Mouse (Mus musculus) cerebellum, adult (tissue): ENCODE measurements around the gene Spa17.

Experiments used
- ATAC-seq: cut with Nextera tagmentation; 2 replicates; pipeline ENCODE4 v1.9.2; 2017; ENCODE audit warnings: mild to moderate bottlenecking, moderate library complexity, mixed read lengths; ENCODE audit not compliant: insufficient number of reproducible peaks, low FRiP score, low TSS enrichment

The Spa17 gene

GRCm38 (mm10) chr9:37567892-37568604 is 45.5 kb downstream of the Spa17 start:
- ATAC-seq, result no peak

DNA sequence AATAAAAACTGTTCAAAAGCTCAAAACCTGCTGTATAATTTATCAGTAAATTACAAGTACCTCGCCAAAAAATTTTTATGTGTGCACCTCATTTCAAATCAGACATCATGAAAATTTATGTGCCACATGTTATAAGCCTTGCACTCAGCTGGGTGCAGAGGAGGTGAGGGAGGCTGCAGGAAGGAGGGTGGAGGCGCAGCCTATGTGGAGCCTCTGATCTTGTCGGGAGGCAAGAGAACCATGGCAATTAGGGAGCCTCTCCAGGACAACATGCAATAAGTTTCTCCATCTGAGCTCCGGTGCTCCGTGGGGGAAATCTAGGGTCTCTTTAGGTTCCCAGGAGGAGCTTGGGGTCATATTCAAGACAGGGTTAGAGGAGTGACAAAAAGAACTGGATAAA is 46.1 kb downstream of the Spa17 start:
- ATAC-seq, result no peak

GRCm38 (mm10) chr9:37567019-37567418 is 46.5 kb downstream of the Spa17 start:
- no peak for ATAC-seq

GRCm38 (mm10) chr9:37563805-37564204 is 49.7 kb downstream of the Spa17 start:
- ATAC-seq, result no peak

- ATAC-seq, result no peak
These were observed 52.9 kb downstream of the Spa17 start for GRCm38 (mm10) chr9:37560617-37561016.

GRCm38 (mm10) chr9:37556366-37556765 is 57.2 kb downstream of the Spa17 start:
- ATAC-seq, result no peak

- ATAC-seq, result no peak
These were observed 58.4 kb downstream of the Spa17 start, which contains the start of gene Siae for GRCm38 (mm10) chr9:37554838-37555748. TSS of gene Siae (plus strand) at chr9:37555698.

DNA sequence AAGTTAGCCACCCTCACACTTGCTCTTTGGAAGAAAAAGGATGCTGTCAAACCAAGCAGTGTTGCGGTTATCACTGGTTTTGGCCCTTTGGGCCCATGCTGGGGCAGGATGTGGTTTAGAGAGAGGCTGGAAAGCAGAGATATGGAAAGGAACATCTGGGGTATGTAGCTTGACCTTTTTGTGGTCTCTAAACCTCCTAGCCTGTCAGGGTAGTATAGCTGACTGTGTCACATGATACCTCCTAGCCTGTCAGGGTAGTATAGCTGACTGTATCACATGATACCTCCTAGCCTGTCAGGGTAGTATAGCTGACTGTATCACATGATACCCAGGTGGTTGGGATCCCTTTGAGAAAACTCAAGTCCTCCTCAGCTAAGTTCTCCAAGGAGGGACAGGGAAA is 59.2 kb downstream of the Spa17 start:
- no peak for ATAC-seq
